Mouse (Mus musculus) lung, postnatal 0 days (tissue): Measurements from ENCODE around the gene Tmem202.

Experiments
- CTCF ChIP-seq: IDR thresholded peaks from 2 replicates; pipeline ENCODE4 v1.5.1; 2016; ENCODE audit warnings: antibody characterized with exemption, mild to moderate bottlenecking
- EP300 ChIP-seq: IDR thresholded peaks from 2 replicates; pipeline ENCODE4 v1.6.1; 2016; ENCODE audit warnings: antibody characterized with exemption, mild to moderate bottlenecking, control low read depth

DNA sequence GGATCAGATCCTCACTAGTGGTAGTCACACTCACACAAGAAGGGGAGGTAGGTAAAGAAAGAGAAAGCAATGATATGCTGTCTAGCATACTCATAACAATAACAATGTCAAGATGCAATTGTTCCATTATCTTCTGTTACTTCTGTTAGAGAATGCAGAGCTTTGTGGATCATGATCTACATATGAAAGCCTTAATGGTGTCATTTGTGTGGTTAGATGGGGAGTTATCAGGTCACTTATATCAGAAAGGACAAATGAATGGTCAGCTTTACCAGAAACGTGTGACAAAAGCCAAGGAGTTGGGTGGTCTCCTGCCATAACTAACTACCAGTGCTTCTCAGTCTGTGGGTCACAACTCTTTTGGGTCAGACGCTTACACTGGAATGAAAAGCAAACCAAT is 66.5 kb downstream of the Tmem202 start:
- TF ChIP-seq EP300 (no peak), CTCF (no peak)
